Mouse (Mus musculus): ENCODE data around the gene Dusp9. TPM values are rescaled to one million over a fixed set of nuclear protein-coding genes. Genes with fewer than 3 reads are reported as not detected.
A peak's percentile ranks its signal among the peaks of the same experiment; 100 is the strongest.

Gene Dusp9
- polyA plus RNA-seq (2012; rRNA removed) (23.0 and 24.7 TPM in 2 replicates), polyA plus RNA-seq (2014; fragmentation: Nextera tagmentation; extraction: Ambion mirVana) (8.1 and 9.3 TPM in 2 replicates)

DNA sequence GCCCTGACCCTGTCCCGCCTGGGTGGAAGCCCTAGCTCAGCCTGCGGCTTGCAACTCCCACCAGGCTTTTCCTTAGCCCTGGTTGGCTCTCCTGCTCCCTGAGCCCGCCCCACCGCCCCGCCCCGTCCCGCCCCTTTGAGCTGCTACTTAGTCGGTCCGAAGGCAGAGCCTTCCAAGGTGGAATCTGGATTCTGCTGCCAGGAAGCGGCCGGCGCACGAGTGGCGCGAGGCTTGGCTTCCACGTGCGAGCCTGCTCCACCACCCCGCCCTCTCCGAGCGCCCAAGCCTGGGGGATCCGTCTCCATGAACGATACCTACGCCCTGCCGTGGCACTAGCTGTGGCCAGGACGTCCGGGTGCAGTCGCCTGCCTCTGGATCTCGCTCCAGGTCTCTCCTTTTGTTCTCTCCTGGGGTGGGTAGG is at the start of gene Dusp9:
TSS of gene Dusp9 (plus strand) at position 165 of the 421 bp plus-strand sequence.
- peaks cover 60% of the 10 kb centered on the region for H3K27me3 ChIP-seq (ENCODE audit: control insufficient read depth, insufficient read depth, low read length)
- peak within 1 kb of the TSS; percentile 49 for H3K4me2 ChIP-seq (ENCODE audit: low read depth)
- H3K4me1 ChIP-seq (replicated peaks; ENCODE audit: control insufficient read depth in 2 of 2, insufficient read depth in 2 of 2, low read length in 1 of 2), result no peaks in the 10 kb centered on the region; a peak in 1 of 4 replicates
- peak within 1 kb of the TSS; percentile 43 to 56 for H3K4me3 ChIP-seq (ENCODE audit: insufficient read depth in 1 of 2, low read depth in 2 of 2, low read length in 2 of 2)
- WGBS (ENCODE audit: insufficient replicate concordance), result 9% methylated on average over 28 of the region's 28 CpGs
- H3K9ac ChIP-seq (replicated peaks), result no peak within 1 kb of the TSS
- ATAC-seq (ENCODE audit: insufficient read depth), result peak; percentile 75
- no peaks in the 10 kb centered on the region for H3K36me3 ChIP-seq (replicated peaks; ENCODE audit: control insufficient read depth, insufficient read depth, low read depth)
- H3K27ac ChIP-seq, result no peak within 1 kb of the TSS
- TF ChIP-seq CTCF (IDR thresholded peaks at IDR 0.05; ENCODE audit: low read depth) (no peak), EP300 (IDR thresholded peaks at IDR 0.05; ENCODE audit: low read depth) (no peak)
- H3K9me3 ChIP-seq (ENCODE audit: control insufficient read depth, low read length), result no peaks in the 10 kb centered on the region
- DNase-seq (ENCODE audit: low read depth in 3 of 3, low spot score in 3 of 3), result peak in 1 of 3 experiments; percentile 16

DNA sequence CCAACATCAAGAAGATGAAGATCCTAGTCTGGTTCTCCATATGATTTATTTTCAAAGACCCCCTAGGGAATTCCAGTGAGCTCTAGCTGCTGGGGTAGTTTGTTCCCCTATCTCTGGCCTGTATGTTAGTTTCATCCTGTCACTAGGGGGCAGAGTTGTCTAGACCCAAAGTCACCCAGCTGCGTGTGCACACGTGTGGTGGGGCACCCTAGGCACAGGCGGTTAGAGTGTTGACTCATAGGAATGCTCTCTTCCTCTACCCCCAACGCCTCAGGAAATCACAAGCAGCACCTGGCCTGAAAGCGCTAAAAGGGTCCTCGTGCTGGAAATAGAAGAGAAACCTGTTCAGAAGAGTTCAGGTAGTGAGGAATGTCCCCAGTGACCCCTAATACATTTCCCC is 46.0 kb upstream of the Dusp9 start:
- ATAC-seq (ENCODE audit: insufficient read depth) (0 out of 2 replicates have a peak, but pooled peaks have one; percentile 48), DNase-seq (ENCODE audit: low read depth in 3 of 3, low spot score in 3 of 3) (no peak)
- H3K9ac ChIP-seq (replicated peaks), result no peak overlapping the region
- H3K36me3 ChIP-seq (replicated peaks; ENCODE audit: control insufficient read depth, insufficient read depth, low read depth), result no peaks in the 10 kb centered on the region
- H3K4me1 ChIP-seq (replicated peaks; ENCODE audit: control insufficient read depth in 2 of 2, insufficient read depth in 2 of 2, low read length in 1 of 2), result peaks cover 0 to 3% of the 10 kb centered on the region in 2 experiments; a peak in 1 of 4 replicates
- TF ChIP-seq EP300 (IDR thresholded peaks at IDR 0.05; ENCODE audit: low read depth) (no peak), CTCF (IDR thresholded peaks at IDR 0.05; ENCODE audit: low read depth) (peak; percentile 69)
- 9% methylated on average over 6 of the region's 6 CpGs for WGBS (ENCODE audit: insufficient replicate concordance)
- no peaks in the 10 kb centered on the region for H3K9me3 ChIP-seq (ENCODE audit: control insufficient read depth, low read length)
- H3K27ac ChIP-seq, result no peak overlapping the region
- H3K27me3 ChIP-seq (ENCODE audit: control insufficient read depth, insufficient read depth, low read length), result no peaks in the 10 kb centered on the region
- H3K4me2 ChIP-seq (ENCODE audit: low read depth), result no peak overlapping the region
- H3K4me3 ChIP-seq (ENCODE audit: insufficient read depth in 1 of 2, low read depth in 2 of 2, low read length in 2 of 2), result no peak overlapping the region

DNA sequence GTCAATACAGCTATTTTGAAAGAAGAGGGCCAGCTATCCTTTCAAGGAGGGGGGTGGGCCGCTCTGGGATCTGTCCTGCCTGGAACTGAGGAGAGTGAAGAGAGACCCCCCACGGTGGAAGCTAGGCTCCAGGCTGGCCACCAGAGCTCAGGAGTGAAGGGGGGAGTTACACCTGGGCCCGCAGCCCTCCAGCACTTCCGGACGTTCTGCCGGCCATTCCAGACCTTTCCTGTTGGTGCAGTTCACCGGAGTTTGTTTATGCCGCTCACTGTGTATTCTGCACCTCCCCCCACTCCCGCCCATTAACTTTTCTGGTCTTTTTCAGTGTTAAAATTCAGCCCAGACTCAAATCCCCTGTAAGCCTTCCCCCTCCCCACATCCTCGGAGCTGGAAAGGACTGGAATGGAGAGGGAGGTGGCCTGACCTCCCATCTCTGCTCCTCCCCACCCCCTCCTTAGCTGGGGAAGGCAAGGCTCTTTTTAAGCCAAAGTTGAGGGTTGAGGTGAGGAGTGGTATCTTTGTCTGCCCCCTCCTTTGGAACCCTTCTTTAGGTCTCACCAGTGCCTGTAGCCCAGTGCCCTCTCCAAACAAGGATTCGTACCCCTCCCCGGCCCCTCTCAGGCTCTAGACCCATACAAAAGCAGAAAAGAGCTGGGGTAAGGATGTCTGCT is 44.6 kb upstream of the Dusp9 start:
- H3K27ac ChIP-seq, result no peak overlapping the region
- H3K4me2 ChIP-seq (ENCODE audit: low read depth), result no peak overlapping the region
- DNase-seq (ENCODE audit: low read depth in 3 of 3, low spot score in 3 of 3), result no peak
- H3K4me1 ChIP-seq (replicated peaks; ENCODE audit: control insufficient read depth in 2 of 2, insufficient read depth in 2 of 2, low read length in 1 of 2), result peaks cover 0 to 3% of the 10 kb centered on the region in 2 experiments; a peak in 1 of 4 replicates
- H3K9me3 ChIP-seq (ENCODE audit: control insufficient read depth, low read length), result no peaks in the 10 kb centered on the region
- WGBS (ENCODE audit: insufficient replicate concordance), result 33% methylated on average over 12 of the region's 12 CpGs
- no peaks in the 10 kb centered on the region for H3K36me3 ChIP-seq (replicated peaks; ENCODE audit: control insufficient read depth, insufficient read depth, low read depth)
- no peak for TF ChIP-seq CTCF (IDR thresholded peaks at IDR 0.05; ENCODE audit: low read depth)
- TF ChIP-seq EP300 (IDR thresholded peaks at IDR 0.05; ENCODE audit: low read depth), result no peak
- H3K27me3 ChIP-seq (ENCODE audit: control insufficient read depth, insufficient read depth, low read length), result no peaks in the 10 kb centered on the region
- H3K4me3 ChIP-seq (ENCODE audit: insufficient read depth in 1 of 2, low read depth in 2 of 2, low read length in 2 of 2), result no peak overlapping the region
- no peak overlapping the region for H3K9ac ChIP-seq (replicated peaks)
- ATAC-seq (ENCODE audit: insufficient read depth), result no peak

DNA sequence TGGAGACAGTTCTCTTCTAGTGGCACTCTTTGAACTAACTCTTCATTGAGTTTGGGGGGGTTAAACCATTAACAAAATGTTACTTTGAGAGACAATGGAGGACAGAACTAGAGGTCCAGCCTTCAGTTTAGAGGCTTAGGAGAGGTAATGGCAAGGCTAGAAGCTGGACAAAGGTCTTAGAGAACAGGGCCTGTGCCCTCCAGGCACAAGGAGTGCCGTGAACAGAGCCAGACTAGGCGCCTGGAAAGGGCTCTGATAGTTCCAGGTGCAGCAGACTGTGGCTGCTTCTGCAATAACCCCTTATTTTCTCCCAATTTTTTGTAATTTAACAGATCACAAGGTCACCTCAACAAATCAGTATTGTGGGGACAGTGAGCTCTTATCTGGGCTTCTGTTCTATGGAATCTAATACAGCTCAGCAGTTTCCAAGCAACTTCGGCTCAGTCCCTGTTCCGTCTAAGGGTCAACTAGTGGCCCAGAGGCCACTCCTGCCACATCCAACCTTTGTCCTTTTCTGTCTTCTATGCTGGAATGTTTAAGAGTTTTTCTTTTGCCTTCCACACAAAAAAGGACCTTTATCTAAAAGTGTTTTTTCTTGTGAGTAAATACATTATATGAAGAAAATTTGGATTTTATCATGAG is 43.8 kb upstream of the Dusp9 start:
- no peak for DNase-seq (ENCODE audit: low read depth in 3 of 3, low spot score in 3 of 3)
- Histone ChIP-seq H3K27ac (no peak overlapping the region), H3K4me2 (ENCODE audit: low read depth) (no peak overlapping the region), H3K4me1 (replicated peaks; ENCODE audit: control insufficient read depth in 2 of 2, insufficient read depth in 2 of 2, low read length in 1 of 2) (peaks cover 0 to 3% of the 10 kb centered on the region in 2 experiments; a peak in 1 of 4 replicates), H3K36me3 (replicated peaks; ENCODE audit: control insufficient read depth, insufficient read depth, low read depth) (no peaks in the 10 kb centered on the region), H3K9me3 (ENCODE audit: control insufficient read depth, low read length) (no peaks in the 10 kb centered on the region), H3K9ac (replicated peaks) (no peak overlapping the region), H3K4me3 (ENCODE audit: insufficient read depth in 1 of 2, low read depth in 2 of 2, low read length in 2 of 2) (no peak overlapping the region), H3K27me3 (ENCODE audit: control insufficient read depth, insufficient read depth, low read length) (no peaks in the 10 kb centered on the region)
- no peak for TF ChIP-seq CTCF (IDR thresholded peaks at IDR 0.05; ENCODE audit: low read depth)
- TF ChIP-seq EP300 (IDR thresholded peaks at IDR 0.05; ENCODE audit: low read depth), result no peak
- 57% methylated on average over 4 of the region's 4 CpGs for WGBS (ENCODE audit: insufficient replicate concordance)
- ATAC-seq (ENCODE audit: insufficient read depth), result no peak

DNA sequence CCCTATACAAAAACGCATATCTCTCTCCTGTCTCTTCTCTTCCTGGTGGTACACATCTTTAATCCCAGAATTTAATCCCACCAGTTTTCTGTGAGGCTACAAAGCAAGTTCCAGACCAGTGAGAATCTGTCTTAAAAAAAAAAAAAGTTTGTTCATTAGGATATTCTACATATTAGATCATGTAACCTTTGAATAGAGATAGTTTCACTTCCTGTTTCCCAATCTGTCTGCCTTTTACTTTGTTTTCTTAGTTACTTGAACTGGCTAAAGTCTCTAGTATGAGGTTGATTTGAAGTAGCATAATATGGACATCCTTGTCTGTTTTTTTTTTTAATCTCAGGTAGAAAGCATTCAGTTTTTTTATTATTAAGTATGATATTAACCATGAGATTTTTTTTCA is 37.8 kb upstream of the Dusp9 start:
- Histone ChIP-seq H3K9me3 (ENCODE audit: control insufficient read depth, low read length) (no peaks in the 10 kb centered on the region), H3K27ac (no peak overlapping the region), H3K4me1 (replicated peaks; ENCODE audit: control insufficient read depth in 2 of 2, insufficient read depth in 2 of 2, low read length in 1 of 2) (no peaks in the 10 kb centered on the region), H3K36me3 (replicated peaks; ENCODE audit: control insufficient read depth, insufficient read depth, low read depth) (no peaks in the 10 kb centered on the region), H3K4me2 (ENCODE audit: low read depth) (no peak overlapping the region), H3K9ac (replicated peaks) (no peak overlapping the region), H3K27me3 (ENCODE audit: control insufficient read depth, insufficient read depth, low read length) (no peaks in the 10 kb centered on the region), H3K4me3 (ENCODE audit: insufficient read depth in 1 of 2, low read depth in 2 of 2, low read length in 2 of 2) (no peak overlapping the region)
- TF ChIP-seq EP300 (IDR thresholded peaks at IDR 0.05; ENCODE audit: low read depth) (no peak), CTCF (IDR thresholded peaks at IDR 0.05; ENCODE audit: low read depth) (no peak)
- no peak for DNase-seq (ENCODE audit: low read depth in 3 of 3, low spot score in 3 of 3)
- WGBS (ENCODE audit: insufficient replicate concordance), result 71% methylated on average over 1 of the region's 1 CpGs
- ATAC-seq (ENCODE audit: insufficient read depth), result no peak
